Mouse (Mus musculus): ENCODE data around the gene Otulin. TPM values are rescaled to one million over a fixed set of nuclear protein-coding genes. Genes with fewer than 3 reads are reported as not detected.
A peak's percentile ranks its signal among the peaks of the same experiment; 100 is the strongest.

Otulin gene
- polyA plus RNA-seq, 1 experiment from 2014 or later = 28.7 TPM

DNA sequence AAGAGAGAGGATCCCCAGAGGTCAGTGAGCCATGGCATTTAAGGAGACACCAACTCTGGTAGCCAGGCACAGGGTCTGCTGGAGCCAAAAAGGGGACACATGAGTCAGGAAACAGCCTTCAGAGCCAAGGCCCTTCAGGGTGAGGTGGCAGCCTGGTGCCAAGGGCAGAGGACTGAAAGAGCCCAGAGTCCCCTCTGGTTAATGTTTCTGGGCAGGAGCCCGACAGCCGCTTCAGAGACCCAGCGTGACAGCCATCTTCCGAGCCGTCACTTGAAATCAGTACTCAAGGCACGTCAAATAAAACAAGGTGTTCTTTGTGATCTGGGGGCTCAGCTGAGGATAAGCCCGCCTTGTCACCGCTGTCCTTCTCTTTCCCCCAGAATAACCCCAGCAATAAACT, 59.3 kb downstream of the Otulin start:
- 84% methylated on average over 8 of the region's 8 CpGs for WGBS
- Histone ChIP-seq H3K27ac (no peak overlapping the region), H3K4me1 (peaks cover 32% of the 10 kb centered on the region), H3K9ac (no peak overlapping the region), H3K9me3 (no peaks in the 10 kb centered on the region), H3K4me2 (replicated peaks) (no peak overlapping the region), H3K4me3 (no peak overlapping the region), H3K36me3 (peaks cover 29% of the 10 kb centered on the region), H3K27me3 (no peaks in the 10 kb centered on the region)
- ATAC-seq (ENCODE audit: low FRiP score, low read depth) = no peak

DNA sequence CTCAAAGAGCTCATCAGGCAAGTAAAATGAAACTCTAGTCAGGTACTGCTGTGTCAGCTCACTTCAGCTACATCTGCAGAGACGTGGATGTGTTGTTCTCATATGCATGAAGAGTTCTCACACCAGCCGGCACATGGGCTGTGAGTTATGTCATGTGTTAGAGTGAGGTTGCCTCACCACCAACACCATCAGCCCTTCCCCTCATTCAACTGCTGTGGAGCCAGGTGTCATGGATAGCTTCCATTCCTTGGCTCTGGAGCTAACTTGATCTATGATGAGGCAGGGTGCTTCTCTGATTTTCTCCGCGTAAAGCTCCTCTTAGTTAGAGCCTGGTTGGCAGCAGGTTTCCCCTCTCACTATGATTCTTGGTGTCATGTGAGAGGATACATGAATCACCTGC, 60.1 kb downstream of the Otulin start:
- Histone ChIP-seq H3K4me1 (peaks cover 25% of the 10 kb centered on the region), H3K9ac (no peak overlapping the region), H3K27ac (no peak overlapping the region), H3K4me3 (no peak overlapping the region), H3K9me3 (no peaks in the 10 kb centered on the region), H3K36me3 (peaks cover 34% of the 10 kb centered on the region), H3K27me3 (no peaks in the 10 kb centered on the region), H3K4me2 (replicated peaks) (no peak overlapping the region)
- 74% methylated on average over 4 of the region's 4 CpGs for WGBS
- ATAC-seq (ENCODE audit: low FRiP score, low read depth) = no peak

DNA sequence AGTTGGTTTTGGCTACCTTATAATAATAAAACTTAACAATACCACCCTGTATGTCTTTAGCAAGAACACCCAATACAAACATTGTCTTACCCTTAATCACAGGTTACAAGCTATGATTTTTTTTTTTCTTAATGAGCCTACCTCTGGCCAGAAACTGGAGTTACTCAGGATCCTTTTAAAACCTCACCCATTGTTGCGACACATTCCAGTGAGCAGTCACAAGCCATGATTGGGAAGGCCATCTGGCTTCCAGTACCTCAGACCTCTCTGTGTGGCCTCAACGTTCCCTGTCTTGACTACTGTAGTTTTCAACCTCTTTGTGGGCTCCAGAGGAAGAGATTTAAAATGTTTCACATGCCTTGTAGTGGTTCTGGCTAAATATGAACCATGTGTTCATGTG, 60.6 kb downstream of the Otulin start:
- no peak for ATAC-seq (ENCODE audit: low FRiP score, low read depth)
- Histone ChIP-seq H3K4me3 (no peak overlapping the region), H3K9me3 (no peaks in the 10 kb centered on the region)

DNA sequence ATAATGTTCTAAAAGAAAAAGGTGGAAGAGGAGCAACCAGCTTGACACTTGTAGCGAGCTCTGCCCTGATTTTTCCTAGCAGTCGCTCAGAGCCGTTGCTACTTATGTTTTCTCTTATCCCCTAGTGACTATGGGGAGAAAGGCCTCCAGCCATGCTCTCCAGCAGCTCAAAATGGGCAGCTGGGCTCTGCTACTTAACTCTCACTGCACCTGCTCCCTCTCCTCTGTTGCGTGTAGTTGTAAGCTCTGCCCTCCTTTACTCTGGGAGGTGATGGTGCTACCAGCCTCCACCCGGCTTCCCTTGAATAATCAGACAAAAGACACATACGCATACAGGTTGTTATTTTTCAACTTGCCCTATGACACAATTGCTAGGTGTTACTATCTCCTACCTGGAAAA, 62.1 kb downstream of the Otulin start:
- peaks cover 41% of the 10 kb centered on the region for H3K36me3 ChIP-seq
- no peak overlapping the region for H3K4me3 ChIP-seq
- peaks cover 18% of the 10 kb centered on the region for H3K4me1 ChIP-seq
- H3K4me2 ChIP-seq (replicated peaks) = no peak overlapping the region
- H3K27me3 ChIP-seq = no peaks in the 10 kb centered on the region
- H3K9me3 ChIP-seq = no peaks in the 10 kb centered on the region
- no peak overlapping the region for H3K9ac ChIP-seq
- WGBS = 88% methylated on average over 6 of the region's 6 CpGs
- H3K27ac ChIP-seq = no peak overlapping the region
- ATAC-seq (ENCODE audit: low FRiP score, low read depth) = no peak

More for the DNA sequence above, 60.6 kb downstream of the Otulin start:
- Histone ChIP-seq H3K27ac (no peak overlapping the region), H3K36me3 (peaks cover 35% of the 10 kb centered on the region), H3K4me2 (replicated peaks) (no peak overlapping the region), H3K27me3 (no peaks in the 10 kb centered on the region), H3K4me1 (peaks cover 20% of the 10 kb centered on the region), H3K9ac (no peak overlapping the region)
- WGBS = 27% methylated on average over 2 of the region's 2 CpGs

DNA sequence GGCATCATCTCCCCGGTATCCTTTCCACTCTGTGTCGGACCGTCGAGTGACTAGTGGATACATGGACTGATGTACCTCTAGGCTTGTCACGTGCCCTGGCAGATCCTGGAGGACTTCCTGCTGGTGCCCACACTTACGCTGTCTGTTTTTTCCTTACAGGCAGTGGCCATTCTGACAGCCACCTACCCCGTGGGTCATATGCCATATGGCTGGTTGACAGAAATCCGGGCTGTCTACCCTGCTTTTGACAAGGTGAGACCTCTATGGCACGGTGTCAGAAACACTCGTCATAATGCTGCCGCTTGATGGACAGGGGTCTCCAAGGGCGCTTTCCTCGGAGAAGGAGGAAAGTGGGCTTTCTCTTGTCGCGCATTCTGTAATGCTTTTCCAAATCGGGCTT, 63.1 kb downstream of the Otulin start:
- no peak overlapping the region for H3K4me3 ChIP-seq
- H3K27me3 ChIP-seq = no peaks in the 10 kb centered on the region
- H3K9ac ChIP-seq = no peak overlapping the region
- H3K9me3 ChIP-seq = no peaks in the 10 kb centered on the region
- peaks cover 33% of the 10 kb centered on the region for H3K36me3 ChIP-seq
- H3K4me2 ChIP-seq (replicated peaks) = no peak overlapping the region
- no peak overlapping the region for H3K27ac ChIP-seq
- peaks cover 18% of the 10 kb centered on the region for H3K4me1 ChIP-seq
- ATAC-seq (ENCODE audit: low FRiP score, low read depth) = no peak
- 92% methylated on average over 16 of the region's 16 CpGs for WGBS

DNA sequence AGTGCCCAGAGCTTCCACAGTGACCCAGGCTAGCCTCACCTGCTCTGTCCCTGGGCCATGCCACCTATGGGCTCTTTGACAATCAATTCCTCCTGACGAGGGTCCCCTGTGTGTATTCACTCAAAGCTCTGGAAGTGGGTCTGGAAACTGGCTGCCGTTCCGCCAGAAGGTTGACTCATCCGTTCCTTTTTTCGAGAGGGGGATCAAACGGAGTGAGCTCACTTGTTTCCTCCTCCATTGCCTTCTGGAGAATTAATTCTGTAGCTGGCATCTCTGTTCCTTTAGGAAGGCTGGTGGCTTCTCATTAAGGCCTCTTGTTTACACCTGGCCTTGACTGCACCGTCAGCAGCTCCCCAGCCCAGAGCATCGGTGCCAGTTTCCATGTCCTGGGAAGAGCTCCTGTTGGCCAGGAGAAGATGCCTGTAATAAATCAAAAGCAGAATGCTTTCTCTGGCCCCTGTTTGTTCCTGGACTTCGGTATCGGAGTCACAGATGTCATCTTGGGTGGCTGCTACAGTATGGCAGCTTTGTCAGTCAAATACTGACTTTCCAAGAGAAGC, 64.8 kb downstream of the Otulin start:
- Histone ChIP-seq H3K9ac (no peak overlapping the region), H3K4me1 (peaks cover 18% of the 10 kb centered on the region), H3K36me3 (peaks cover 26% of the 10 kb centered on the region), H3K4me3 (no peak overlapping the region), H3K4me2 (replicated peaks) (no peak overlapping the region), H3K9me3 (no peaks in the 10 kb centered on the region), H3K27ac (no peak overlapping the region), H3K27me3 (no peaks in the 10 kb centered on the region)
- 86% methylated on average over 10 of the region's 10 CpGs for WGBS
- no peak for ATAC-seq (ENCODE audit: low FRiP score, low read depth)

DNA sequence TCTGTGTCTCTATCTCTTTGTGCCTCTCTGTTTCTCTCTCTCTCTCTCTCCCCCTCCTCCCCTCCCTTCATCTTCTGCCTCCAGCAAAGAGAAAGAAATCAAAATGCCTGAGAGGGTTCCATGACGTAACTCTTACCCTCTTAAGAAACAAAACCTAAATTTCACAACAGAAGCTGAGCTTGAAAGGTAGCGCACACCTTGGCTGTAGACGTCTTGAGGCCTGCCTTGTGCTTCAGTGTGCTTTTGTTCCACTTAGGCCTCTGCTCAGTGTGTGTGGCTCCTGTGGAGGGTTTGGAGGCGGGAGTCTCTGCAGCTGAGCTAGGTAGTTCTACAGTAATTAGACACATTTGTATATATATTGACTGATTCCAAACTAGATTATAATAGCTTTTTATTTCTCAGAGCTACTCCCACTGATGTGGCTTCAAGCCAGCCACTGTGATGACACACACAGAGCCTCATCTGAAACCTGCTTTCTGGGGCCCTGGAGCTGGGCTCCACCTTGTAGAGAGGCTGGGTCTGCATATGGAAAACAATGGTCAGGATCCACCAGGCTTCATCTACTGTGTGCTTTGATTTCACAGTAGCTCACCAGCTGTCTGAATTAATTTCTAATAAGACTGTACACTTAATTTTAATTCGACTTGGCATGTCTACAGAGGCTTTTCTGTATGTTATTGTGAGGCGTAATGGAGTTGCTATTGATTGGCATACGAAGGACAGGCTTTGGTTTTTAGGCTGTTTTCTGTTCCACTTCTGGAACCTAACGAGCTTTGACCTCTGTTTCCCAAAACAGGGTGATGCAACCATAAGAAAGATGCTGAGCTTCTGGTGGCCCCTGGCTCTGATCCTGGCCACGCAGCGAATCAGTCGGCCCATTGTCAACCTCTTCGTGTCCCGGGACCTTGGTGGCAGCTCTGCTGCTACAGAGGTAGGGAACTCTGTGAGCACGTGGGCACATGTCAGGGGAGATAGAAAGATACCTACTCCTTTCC, 66.1 kb downstream of the Otulin start:
- Histone ChIP-seq H3K27me3 (no peaks in the 10 kb centered on the region), H3K4me3 (no peak overlapping the region), H3K9me3 (no peaks in the 10 kb centered on the region), H3K27ac (no peak overlapping the region), H3K9ac (no peak overlapping the region), H3K4me2 (replicated peaks) (no peak overlapping the region), H3K4me1 (peaks cover 7% of the 10 kb centered on the region), H3K36me3 (peaks cover 26% of the 10 kb centered on the region)
- ATAC-seq (ENCODE audit: low FRiP score, low read depth) = no peak
- WGBS = 88% methylated on average over 14 of the region's 14 CpGs

DNA sequence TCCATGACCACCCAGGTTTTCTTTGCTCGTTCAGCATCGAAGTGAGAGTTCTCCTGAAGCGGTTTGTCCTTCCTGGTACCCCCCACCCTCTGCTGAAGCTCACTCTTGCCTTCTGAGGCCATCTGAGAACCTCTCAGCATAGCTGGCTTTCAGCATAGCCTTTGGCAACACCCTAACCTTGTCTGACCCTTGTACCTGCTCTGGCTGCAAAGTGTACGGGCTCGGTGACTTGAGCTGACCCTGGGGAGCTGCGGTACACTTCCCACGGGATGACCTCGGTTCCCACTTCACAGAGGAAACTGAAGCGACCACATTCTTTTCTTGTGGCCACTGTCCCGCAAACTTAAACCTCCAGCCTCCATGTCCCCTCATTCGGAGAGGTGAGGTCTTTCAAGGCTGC, 70.2 kb downstream of the Otulin start:
- Histone ChIP-seq H3K27me3 (no peaks in the 10 kb centered on the region), H3K27ac (no peak overlapping the region), H3K9ac (no peak overlapping the region), H3K4me3 (no peak overlapping the region), H3K36me3 (peaks cover 6% of the 10 kb centered on the region), H3K4me1 (0 out of 2 replicates have a peak, but pooled peaks cover 12% of the 10 kb centered on the region), H3K9me3 (no peaks in the 10 kb centered on the region), H3K4me2 (replicated peaks) (no peak overlapping the region)
- 82% methylated on average over 11 of the region's 11 CpGs for WGBS
- no peak for ATAC-seq (ENCODE audit: low FRiP score, low read depth)

DNA sequence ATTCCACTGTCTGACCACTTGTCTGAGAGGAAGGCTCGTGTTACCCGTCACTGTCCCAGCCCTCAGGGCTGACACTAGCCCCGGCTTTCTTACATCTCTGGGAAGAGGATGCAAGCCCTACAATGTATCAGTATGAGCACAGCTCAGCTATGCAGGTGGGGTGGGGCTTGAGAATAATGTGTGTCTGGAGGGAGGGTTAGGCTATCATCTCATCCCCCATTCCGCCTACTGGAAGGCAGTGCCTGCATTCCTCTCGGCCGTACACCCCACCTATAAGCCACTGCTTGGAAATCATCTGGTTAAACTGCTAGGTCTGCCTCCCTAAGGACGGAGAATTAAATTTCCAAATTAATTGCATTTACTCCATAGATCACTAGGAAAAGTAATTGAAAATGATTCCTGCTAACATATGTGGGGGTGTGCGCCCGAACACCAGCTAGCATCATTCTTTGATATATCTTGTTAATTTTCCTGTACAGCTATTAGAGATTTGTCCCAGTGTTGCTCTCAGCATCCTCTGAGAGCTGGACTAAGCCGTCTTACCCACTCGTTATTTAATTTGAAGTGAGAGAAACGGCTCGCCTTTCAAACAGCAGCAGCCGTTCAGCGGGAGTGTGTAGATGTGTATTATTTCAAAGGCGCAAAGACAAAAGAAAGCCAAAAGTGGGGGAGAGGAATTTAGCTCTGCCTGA, 71.9 kb downstream of the Otulin start:
- H3K27ac ChIP-seq = no peak overlapping the region
- 40% methylated on average over 16 of the region's 16 CpGs for WGBS
- ATAC-seq (ENCODE audit: low FRiP score, low read depth) = no peak

DNA sequence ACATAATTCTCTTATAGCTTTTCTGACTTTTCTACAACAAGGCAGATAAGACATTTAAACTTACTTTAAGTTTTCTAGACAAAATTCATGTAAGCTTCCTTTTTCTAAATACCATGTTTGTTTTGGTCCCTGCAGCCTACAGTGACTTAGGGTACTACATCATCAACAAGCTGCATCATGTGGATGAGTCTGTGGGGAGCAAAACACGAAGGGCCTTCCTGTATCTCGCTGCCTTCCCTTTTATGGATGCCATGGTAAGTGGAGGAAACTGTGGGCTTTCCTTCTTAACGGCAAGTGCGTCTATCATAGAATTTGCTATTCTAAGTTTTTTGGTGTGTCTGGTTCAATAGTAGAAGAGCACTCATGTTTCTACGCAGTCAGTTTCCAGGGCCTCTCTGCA, 76.9 kb downstream of the Otulin start:
- Histone ChIP-seq H3K9ac (no peak overlapping the region), H3K4me1 (0 out of 2 replicates have a peak, but pooled peaks cover 13% of the 10 kb centered on the region), H3K9me3 (no peaks in the 10 kb centered on the region), H3K27me3 (no peaks in the 10 kb centered on the region), H3K36me3 (no peaks in the 10 kb centered on the region), H3K4me3 (no peak overlapping the region), H3K4me2 (replicated peaks) (no peak overlapping the region), H3K27ac (no peak overlapping the region)
- 88% methylated on average over 5 of the region's 5 CpGs for WGBS
- ATAC-seq (ENCODE audit: low FRiP score, low read depth) = no peak

More for the DNA sequence above, 71.9 kb downstream of the Otulin start:
- Histone ChIP-seq H3K36me3 (no peaks in the 10 kb centered on the region), H3K4me2 (replicated peaks) (no peak overlapping the region), H3K9ac (no peak overlapping the region), H3K27me3 (no peaks in the 10 kb centered on the region), H3K4me3 (no peak overlapping the region), H3K4me1 (0 out of 2 replicates have a peak, but pooled peaks cover 12% of the 10 kb centered on the region), H3K9me3 (no peaks in the 10 kb centered on the region)

DNA sequence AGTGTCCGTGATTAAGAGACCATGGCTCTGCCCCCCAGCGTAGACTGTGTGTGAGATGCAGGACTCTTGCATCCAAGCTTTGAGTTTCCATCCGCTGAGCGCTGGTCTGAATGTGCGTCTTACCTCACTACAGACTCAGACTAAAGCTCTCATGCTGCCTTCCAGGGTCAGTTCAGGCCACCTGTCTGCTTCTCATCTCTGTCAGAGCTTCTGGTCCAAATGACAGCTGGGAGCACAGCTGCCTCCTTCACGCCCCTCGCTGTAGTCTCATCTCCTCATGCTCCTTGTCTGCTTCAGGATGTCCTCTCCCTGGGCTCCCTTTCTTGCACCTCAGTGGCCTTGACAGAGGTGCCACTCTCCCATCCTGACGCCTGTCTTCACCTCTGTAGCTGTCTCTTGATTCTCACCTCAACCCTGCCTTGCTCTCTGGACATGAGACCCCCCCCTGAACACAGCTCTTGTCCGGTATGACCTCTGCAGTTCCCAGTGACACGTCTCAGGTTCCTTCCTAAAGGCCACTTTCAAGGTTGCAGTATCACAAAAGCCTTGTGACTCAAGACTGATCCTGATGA, 78.3 kb downstream of the Otulin start:
- Histone ChIP-seq H3K4me2 (replicated peaks) (no peak overlapping the region), H3K4me1 (0 out of 2 replicates have a peak, but pooled peaks cover 7% of the 10 kb centered on the region), H3K4me3 (no peak overlapping the region), H3K27ac (no peak overlapping the region), H3K27me3 (no peaks in the 10 kb centered on the region), H3K9me3 (no peaks in the 10 kb centered on the region), H3K9ac (no peak overlapping the region), H3K36me3 (no peaks in the 10 kb centered on the region)
- WGBS = 78% methylated on average over 10 of the region's 10 CpGs
- peak; percentile 48 for ATAC-seq (ENCODE audit: low FRiP score, low read depth)

Data from limb, embryonic 13.5 days (tissue).